Mouse (Mus musculus) fat pad, adult 2 months (tissue): Measurements from ENCODE around the gene Fgfr2.

Experiments used
- DNase-seq: peaks from one replicate; pipeline ENCODE4 v3.0.0-alpha.2; 2011; ENCODE audit warnings: low read depth, low spot score; ENCODE audit errors: extremely low read depth

The Fgfr2 gene

DNA sequence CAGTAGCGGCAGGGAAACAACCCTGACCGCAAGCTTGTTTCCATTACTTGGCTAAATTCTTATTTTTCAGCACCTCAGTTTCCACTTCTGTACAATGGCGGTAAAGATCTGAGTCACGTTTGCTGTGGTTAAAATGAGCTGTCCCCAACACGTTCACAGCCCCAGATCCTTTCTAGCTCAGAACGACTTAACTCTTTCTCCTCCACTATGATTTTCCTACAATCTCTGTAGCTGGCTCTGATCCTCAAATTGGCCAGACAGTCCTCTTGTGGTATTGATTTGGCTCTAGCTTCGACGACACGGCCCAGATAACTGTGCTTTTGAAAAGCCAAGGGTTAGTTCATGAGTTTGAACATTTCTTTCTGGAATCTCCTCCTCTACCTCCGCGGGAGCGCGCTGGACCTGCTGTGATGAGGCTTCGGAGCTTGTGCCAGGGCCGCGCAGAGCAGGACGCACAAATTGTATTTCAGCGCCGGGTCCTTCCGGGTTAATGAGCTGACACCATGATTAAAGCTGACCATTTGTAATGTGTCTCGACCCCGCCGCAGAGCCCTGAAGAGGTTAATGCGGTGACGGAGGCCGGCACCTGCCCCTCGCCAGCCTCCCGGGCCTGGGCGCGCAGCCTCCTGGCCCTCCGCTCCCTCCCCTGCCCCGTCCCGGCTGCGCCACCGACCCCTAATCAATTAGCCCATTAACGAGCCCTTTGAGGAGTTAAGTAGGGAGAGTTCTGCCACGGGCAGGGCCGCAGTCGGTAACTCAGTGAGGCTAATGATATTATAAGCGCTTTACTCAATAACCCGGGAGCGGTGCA is 1571.0 kb downstream of the Fgfr2 start:
- no peak for DNase-seq

DNA sequence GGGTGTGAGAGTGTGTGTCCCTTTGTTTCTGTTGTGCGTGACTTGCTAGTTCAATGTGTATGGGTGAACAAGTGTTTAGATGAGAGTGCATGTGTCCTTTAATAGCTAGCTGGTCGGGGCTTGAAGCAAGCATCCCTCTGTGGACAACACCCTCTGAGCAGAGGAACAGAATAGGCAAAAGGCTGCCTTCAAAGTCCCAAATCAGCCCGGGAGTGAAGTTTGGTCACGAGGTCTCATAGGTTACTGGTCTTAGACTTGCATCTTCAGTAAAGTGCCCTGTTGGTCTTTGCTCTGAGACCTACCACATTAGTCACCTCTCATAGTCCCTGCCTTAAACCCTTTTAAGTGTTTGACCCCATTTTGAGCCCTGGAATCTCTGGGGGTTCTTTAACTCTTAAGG is 1571.7 kb downstream of the Fgfr2 start:
- no peak for DNase-seq

DNA sequence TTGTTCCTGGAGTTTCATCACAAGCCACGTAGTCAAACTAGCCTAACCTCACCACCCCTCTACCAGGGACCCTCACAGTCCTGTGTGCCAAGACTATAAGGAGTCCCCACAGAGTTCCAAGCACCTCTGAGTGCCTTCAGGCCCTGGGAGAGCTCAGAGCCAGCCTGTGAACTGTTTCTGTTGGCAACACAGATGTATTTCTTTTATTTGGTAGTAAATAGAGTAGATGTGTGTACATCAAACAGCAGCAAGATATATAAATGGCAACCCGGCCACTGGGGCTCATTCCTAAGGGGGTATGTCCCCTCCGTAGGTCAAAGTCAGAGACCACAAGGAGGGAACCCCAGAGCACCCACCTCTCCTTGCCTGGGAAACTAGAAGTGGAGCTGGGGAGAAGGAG is 1574.7 kb downstream of the Fgfr2 start, which contains the start of gene Hmx2:
TSS of gene Hmx2 (plus strand) at position 301 of the 400 bp plus-strand sequence.
- no peak for DNase-seq

DNA sequence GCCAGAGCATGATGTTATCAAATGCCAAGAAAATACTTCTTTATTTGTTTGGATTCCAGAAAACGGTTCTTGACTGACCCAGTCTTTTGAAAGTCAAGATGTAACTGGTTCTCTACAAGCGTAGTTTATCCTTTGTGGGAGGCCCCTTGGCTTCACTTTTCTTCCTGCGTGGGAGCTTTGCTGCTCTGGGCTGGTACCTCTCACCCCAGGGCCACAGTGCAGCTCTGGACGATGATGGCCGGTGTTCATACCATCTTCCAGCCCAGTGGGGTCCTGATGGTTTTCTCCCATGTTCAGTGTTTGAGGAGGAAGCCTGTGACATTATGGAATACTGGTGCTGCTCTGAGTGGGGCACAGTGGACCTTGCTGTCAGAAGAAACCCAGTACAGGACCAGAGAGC is 1575.7 kb downstream of the Fgfr2 start:
- DNase-seq, result no peak

DNA sequence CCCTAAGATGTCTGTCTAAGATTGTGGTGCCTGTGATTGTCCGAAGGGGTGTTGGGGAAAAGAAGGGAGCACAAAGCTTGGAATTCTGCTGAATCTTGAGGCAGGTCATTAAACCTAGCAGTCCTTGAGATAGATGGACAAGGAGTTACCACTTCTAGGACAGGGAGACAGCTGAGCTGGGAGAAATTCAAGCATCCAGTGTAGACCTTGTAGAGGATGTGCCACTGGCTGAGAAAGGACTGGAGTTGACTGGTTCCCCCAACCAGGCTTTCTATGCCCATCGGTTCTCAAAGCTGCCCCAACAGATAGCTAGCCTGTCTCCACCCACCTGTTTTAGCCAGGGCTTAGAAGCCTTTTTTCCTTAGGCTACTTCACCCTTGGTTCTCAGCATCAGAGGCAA is 1576.7 kb downstream of the Fgfr2 start:
- DNase-seq, result no peak

DNA sequence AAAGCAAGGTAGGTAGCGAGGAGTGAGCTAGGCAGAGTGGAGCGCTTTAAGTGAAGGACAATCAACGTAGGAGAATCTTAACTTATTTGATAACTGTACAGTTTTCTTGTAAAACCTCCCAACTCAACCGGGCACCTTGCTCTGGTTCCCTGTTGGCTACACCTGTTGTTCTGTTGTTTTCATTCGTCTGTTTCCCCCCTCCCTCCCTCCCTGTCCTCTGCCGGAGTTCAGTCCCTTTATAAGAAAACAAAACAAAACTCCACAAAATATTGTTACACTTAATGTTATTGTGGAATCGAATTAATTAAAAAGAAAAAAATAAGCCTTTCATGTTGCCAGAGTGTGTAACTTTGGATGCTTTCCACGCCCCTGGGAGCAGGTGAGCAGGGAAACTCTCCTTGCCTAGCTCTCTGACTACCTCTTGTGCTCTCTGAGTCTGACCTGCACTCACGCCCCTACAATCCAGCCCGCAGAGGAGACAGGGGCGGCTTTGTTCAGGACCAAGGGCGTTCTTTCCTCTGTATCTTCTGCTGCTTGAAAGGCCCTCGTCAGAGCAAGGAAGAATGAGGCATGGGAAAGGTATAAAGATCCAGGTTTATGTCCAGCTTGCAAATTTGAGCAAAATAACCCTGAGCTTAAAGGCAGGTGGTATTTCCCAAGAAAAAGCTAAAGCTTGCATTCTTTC is 1577.3 kb downstream of the Fgfr2 start:
- DNase-seq, result no peak

DNA sequence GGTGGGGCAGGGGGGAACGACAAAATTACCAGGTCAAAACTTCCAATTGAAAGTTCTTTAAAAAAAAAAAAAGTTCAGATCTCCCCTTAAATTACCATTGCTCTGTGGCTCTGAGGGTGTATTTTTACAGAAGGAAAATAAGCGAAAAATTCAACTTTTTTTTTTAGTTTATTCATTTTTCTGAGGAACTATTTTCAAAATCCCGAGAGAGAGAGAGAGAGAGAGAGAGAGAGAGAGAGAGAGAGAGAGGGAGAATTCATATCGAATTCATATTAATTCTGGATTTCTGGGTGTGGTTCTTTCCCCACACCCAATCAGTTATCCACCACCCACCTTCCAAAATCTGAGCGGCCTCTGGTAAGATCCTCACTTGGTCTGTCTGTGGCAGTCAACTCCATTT is 1578.3 kb downstream of the Fgfr2 start:
- DNase-seq, result no peak

DNA sequence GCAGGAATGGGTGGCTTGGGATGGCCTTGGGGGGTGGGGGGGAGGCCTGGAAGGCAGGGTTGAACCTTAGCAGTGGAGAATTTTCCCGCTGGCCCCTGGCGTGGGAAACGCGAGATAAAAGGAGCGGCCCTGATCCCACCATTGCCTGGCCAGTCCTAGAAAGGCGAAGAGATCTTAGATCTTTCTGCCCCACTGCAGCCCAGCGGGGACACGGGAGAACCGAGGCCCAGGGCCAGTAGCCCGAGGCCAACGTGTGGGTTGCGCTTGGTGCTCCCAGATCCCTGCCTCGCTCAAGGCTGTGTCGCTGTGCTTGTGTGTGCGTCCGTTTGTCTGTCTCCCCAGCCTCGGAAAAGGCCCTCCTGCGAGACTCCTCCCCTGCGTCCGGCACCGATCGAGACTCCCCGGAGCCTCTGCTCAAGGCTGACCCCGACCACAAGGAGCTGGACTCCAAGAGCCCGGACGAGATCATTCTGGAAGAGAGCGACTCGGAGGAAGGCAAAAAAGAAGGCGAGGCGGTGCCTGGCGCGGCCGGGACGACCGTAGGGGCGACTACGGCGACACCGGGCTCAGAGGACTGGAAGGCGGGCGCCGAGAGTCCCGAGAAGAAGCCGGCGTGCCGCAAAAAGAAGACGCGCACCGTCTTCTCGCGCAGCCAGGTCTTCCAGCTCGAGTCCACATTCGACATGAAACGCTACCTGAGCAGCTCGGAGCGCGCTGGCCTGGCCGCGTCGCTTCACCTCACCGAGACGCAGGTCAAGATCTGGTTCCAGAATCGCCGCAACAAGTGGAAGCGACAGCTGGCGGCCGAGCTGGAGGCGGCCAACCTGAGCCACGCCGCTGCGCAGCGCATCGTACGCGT is 1579.3 kb downstream of the Fgfr2 start:
- DNase-seq, result no peak

DNA sequence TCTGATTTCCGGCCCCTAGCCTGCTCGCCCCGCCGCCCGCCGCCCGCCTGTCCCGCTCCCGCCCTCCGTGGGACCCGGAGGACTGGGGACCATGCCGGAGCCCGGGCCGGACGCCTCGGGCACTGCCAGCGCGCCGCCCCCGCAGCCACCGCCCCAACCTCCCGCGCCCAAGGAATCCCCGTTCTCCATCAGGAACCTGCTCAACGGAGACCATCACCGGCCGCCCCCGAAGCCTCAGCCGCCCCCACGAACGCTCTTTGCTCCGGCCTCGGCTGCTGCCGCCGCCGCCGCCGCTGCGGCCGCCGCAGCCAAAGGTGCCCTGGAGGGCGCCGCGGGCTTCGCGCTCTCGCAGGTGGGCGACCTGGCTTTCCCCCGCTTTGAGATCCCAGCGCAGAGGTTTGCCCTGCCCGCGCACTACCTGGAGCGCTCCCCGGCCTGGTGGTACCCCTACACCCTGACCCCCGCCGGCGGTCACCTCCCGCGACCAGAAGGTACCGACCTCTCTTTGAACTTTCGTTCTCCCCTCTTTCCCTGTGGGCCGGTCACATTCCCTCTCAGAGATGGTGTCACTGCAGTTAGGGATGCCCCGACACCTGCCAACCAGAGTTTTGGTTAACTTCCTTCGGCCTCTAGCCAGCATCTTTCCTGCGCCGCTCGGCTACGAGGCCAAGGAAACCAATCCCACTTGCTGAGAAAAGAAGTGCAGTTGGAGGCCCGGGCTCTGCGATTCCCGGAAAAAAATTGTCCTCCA is 1580.1 kb downstream of the Fgfr2 start:
- DNase-seq, result no peak

DNA sequence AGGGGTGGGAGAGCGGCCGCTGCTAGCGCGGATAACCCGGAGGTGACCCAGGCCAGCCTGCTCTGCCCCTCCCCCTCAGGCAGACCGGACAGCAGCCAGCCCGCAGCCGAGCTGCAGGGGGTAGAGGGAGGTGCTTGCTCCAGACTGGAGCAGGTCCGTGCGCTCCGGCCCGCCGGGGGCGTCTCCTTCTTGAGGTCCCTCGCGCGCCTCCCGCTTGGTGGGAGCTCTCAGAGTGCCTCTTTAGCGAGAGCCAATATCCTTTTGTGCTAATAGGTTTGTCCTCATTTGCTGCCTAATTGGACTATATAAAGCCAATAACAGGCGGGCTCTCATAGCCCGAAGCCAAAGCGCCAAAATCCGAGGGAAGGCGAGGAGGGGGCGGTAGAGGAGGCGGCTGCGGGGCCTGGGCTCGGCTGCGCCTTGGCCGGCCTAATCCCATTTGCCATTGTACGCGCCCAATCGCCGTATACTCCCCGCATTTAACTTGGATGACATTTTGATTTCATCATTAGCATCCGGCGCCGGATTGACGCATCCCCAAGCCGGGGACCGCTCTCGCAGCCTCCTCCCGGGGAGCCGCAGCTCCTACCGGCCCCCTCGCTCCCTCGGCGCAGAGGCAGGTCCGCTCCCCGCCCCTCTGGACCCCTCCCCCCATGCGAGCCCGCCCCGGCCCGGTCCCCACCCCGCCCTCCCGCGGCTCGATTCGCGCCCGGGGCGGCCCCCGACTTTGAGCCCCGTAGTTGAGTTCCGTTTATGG is 1580.9 kb downstream of the Fgfr2 start, which contains the start of gene Hmx3:
TSS of gene Hmx3 (plus strand) at position 753 of the 757 bp plus-strand sequence.
- DNase-seq, result no peak

DNA sequence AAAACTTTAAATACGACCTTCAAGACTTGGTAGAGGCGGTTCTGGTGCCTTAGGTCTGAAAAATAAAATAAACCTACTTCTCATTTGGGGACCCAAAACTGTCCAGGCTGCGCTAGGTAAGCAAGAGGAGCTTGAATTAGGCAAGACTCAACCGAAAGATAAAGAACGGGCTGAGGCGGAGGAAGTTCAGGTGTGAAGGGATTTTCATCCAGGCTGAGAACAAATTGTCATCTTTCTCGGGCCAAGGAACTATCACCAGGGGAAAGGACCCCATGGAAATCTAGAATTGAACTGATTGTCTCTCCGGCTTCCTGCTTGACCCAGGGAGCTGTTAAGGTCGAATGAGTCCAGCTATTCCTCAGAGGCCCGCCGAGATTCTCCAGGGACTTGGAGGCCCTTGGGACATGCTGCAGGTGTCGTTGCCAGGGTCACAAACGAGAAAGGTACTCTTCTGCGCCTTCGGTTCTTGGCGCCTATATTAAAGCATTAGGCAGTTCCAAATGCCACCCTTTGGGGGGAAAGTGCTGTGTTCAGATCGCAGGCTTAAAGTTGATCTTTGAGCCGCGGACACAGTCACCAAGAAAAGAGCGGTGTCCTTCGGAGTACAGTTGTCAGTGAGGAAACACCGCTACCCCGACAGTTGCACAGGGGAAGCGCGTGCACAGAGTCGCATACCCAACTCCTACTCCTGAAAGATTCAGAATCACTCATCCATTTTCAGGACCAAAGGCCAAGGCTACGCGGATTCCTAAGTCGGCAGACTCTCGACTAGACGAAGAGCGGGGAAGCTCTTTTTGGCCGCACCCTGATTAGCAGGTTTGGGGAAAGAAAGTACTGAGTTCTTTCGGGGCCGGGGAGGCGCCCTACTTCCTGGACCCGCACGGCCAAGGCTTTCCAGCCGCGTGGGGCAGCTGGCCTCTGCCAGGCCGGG is 1581.7 kb downstream of the Fgfr2 start:
- DNase-seq, result no peak

DNA sequence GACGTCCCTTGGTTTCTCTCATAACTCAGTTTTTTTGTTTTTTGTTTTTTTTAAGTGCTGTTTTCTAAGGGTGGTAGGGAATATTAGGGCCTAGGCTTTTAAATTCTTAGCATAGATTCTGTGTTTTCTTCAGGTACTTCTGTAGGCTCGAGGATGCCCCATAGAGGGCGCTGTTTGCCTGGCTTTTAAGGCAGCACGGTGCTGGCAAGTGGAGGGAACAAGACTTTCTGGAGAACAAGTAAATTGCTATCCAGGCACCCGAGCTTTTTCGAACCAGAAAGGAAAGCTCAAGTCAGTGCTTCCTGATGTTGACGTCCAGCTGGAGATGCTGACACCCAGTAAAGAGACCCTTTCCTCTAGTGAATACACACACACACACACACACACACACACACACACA is 1583.2 kb downstream of the Fgfr2 start:
- DNase-seq, result no peak

DNA sequence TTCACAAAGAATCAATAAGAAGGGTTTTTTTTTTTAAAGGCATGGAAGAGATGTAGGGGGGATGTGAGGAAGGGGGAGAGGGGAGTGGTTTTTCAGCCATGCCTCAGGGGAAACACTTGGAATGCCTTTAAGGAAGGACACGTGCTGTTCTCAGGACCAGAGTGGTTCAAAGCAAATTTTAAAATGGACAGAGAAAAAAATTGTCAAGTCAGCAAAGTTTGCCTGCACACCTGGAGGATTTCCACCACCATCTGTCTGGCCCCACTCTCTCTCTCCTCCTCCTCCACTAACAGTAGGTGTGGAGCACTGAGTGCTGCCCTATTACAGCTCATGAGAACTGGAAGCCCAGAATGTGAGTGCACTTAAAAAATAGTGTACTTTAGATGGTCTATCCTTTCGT is 1619.4 kb downstream of the Fgfr2 start:
- DNase-seq, result no peak

DNA sequence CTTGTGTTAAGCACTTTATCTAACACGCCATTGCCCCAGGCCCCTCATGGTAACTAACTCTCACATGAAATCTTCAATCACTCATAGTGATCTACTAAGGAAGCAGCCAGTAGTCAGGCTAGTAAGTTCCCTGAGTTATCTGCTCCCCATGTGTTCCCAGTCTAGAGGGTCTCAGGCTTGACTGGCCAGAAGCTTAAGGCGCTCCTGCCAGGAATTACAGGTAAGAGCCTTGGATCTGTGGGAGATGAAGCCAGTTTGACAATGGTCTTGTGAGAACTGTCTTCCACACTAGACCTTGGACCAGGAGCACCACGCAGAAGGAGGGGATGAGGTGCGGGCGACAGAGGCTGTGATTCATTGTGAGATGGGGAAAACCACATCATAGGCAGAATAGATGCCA is 1644.7 kb downstream of the Fgfr2 start:
- DNase-seq, result no peak

DNA sequence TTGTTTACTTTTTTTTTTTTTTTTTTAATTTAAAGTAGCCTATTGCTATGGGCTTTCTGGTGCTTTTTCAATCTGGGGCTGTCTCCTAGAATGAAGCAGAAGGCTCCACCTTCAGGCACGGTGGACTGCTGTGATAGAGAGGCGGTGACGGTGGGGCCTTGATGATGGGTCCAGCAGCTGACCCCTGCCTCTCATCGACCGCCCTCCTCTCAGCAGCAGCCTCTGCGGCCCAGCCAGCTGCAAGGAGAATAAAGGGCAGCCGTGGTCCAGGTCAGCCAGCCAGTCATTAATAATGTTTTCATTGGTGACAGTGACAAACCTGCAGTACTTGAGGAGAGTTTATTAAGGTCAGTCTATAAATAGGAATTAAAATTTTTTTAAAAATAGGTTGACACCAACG is 1646.0 kb downstream of the Fgfr2 start:
- no peak for DNase-seq

DNA sequence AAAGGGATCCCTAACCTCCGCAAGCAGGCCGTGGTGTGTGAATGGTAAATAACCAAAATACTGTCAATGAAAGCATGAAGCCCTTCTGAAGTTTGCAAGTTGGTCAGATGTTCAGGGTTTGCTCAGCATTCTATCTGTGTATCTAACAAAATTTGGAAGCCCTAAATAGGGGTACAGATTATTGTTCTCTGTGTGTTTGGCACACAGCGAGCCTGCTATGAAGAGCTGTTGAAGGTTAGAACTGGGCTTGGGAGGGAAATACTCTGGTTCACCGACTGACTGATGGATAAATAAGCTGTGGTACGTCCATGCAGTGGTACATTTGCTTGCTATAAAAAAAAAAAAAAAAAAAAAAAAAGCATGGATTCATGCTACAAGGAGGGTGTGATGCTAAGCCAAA is 1651.6 kb downstream of the Fgfr2 start:
- no peak for DNase-seq

DNA sequence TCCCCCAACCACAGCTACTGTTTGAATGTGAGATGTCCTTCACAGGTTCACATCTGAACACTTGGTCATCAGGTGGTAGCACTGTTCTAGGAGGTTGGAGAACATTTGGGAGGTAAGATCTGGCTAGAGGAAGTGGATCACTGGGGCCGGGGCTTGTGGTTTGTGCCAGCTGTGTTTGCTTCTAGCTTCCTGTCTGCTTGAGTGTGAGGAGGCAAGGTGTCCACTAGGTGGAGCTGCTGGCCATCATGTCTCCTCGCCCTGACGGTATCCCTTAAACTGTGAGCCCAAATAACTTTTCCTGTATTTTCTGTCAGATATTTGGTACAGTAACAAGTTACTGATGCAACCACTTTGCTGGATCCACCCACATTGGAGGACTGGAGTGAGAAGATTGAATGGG is 1653.6 kb downstream of the Fgfr2 start:
- DNase-seq, result no peak

DNA sequence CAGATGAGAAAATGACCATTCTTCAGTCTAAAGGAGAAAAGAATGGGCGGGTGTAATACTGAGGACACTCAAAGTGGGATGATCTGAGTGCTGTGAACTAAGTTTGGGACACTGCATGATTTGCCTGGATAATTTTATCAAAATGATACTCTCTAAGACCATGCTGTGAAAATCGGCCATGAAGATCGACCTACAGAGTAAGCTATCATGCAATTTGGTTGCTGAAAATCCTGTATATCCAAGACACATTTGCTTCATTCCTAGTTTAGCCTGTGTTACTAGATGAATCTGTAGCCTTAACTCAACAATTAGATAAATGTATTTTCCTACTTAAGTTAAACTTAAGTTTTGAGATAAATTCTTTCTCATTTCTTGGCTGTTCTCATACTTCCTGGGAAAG is 1655.8 kb downstream of the Fgfr2 start:
- DNase-seq, result no peak

DNA sequence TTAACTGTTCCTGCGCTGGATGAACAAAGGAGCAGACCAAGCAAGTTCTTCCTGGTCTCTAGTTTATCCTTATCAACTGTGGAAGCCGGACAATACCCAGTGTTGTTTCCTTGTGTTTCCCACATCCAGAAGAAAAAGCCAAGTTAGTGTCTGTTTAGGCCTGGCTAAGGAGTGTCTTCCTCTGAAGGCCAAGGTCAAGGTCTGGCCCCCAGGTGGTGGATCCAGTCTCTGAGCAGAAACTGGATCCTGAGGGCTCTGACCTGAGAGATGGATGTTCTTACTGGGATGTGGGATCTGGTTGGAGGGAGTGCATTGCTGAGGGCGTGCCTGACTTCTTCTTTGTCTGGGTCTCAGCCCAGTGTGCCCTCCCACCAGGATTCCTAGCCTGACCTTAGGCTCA is 1657.4 kb downstream of the Fgfr2 start:
- DNase-seq, result no peak
